Mouse (Mus musculus) brain, embryonic 14.5 days (tissue): ENCODE measurements at regions not wholly inside any gene's neighbourhood (a gene's known extent, or its start where the extent isn't known, plus 50 kb on each side); places are given as distances from the start of the nearest gene placed in this dataset.

Source experiments
- CTCF ChIP-seq: fragments of 200-500 bp; IDR thresholded peaks from 2 replicates; pipeline ENCODE4 v1.5.1; 2012; ENCODE audit warnings: inconsistent platforms, mild to moderate bottlenecking, moderate library complexity, borderline replicate concordance; ENCODE audit not compliant: insufficient read depth, insufficient read length; ENCODE audit errors: extremely low read depth
- POLR2A ChIP-seq: fragments of 200-500 bp; IDR thresholded peaks from 2 replicates; pipeline ENCODE4 v1.6.1; 2012; ENCODE audit warnings: mild to moderate bottlenecking, inconsistent platforms, borderline replicate concordance; ENCODE audit not compliant: poor library complexity, insufficient read depth, insufficient read length, severe bottlenecking; ENCODE audit errors: extremely low read depth

GRCm38 (mm10) chr9:27509157-27509556 lies 112.6 kb downstream of the Spata19 start:
- TF ChIP-seq POLR2A: no peak
- no peak for TF ChIP-seq CTCF
